Mouse (Mus musculus): Measurements from ENCODE around the gene Gm6164.
"Not testable (repeated sequence)": the region's sequence is repeated elsewhere in the genome, so short reads cannot be mapped to it uniquely, and the experiment has no call there.

GRCm38 (mm10) chr7:20205507-20205906, at the start of gene Gm6164:
- TF ChIP-seq NELFE (IDR thresholded peaks at IDR 0.05; ENCODE audit: low read depth, low read length); CTCF (conservative IDR thresholded peaks at IDR 0.05 in 1 of 2, IDR thresholded peaks at IDR 0.05 in 1 of 2; ENCODE audit: low read depth in 2 of 2, low read length in 2 of 2): not testable (repeated sequence)

All from CH12.LX (cell line).